Mouse (Mus musculus) kidney, adult 2 months (tissue): Measurements from ENCODE around the gene Slc7a10. TPM values are rescaled to one million over a fixed set of nuclear protein-coding genes. Genes with fewer than 3 reads are reported as not detected.

Experiments used
- DNase-seq: peaks from one replicate; pipeline ENCODE4 v3.0.0; 2021
- H3K27ac ChIP-seq: fragments of 200-500 bp; 2 replicates; pipeline ENCODE4 v1.5.1; 2012; ENCODE audit warnings: low read depth, low read length, control low read depth, inconsistent platforms; ENCODE audit not compliant: insufficient read depth
- H3K27me3 ChIP-seq: fragments of 200-500 bp; replicated peaks from 2 replicates; pipeline ENCODE4 v1.6.1; 2012; ENCODE audit warnings: mild to moderate bottlenecking, moderate library complexity, low read length, inconsistent platforms; ENCODE audit not compliant: control insufficient read depth, insufficient read depth
- H3K36me3 ChIP-seq: fragments of 200-500 bp; 2 replicates; pipeline ENCODE4 v1.6.1; 2012; ENCODE audit warnings: mild to moderate bottlenecking, moderate library complexity, low read length, inconsistent platforms; ENCODE audit not compliant: control insufficient read depth, insufficient read depth
- H3K4me1 ChIP-seq: fragments of 200-500 bp; 2 replicates; pipeline ENCODE4 v1.6.1; 2011; ENCODE audit warnings: low read length; ENCODE audit not compliant: control insufficient read depth, insufficient read depth
- H3K4me3 ChIP-seq: fragments of 200-500 bp; 2 replicates; pipeline ENCODE4 v1.5.1; 2011; ENCODE audit warnings: mild to moderate bottlenecking, low read depth, low read length, control low read depth; ENCODE audit not compliant: insufficient read depth
- CTCF ChIP-seq: fragments of 200-500 bp; conservative IDR thresholded peaks from 2 replicates; pipeline ENCODE4 v1.5.1; 2011; ENCODE audit warnings: low read depth, mild to moderate bottlenecking, control low read depth, low read length, moderate library complexity, mixed read lengths; ENCODE audit not compliant: insufficient read depth, insufficient read length
- POLR2A ChIP-seq: fragments of 200-500 bp; IDR thresholded peaks from one replicate; pipeline ENCODE4 v1.6.1; 2011; ENCODE audit warnings: low read depth, low read length, control low read depth
- WGBS: fragments of 180-500 bp; shearing (Covaris S2); methylation state at CpG from one replicate; pipeline ENCODE4 v1.1.7; 2018; 5-methylcytosine and 5-hydroxymethylcytosine counted together
- polyA plus RNA-seq: library from polyadenylated mRNA; depleted of rRNA; stranded (reverse); fragments of >200 nt; gene quantifications from 2 replicates; pipeline ENCODE4 v1.2.3, GENCODE M21; 2012

Slc7a10 gene
- polyA plus RNA-seq, 1 experiment: 2.5 TPM

DNA sequence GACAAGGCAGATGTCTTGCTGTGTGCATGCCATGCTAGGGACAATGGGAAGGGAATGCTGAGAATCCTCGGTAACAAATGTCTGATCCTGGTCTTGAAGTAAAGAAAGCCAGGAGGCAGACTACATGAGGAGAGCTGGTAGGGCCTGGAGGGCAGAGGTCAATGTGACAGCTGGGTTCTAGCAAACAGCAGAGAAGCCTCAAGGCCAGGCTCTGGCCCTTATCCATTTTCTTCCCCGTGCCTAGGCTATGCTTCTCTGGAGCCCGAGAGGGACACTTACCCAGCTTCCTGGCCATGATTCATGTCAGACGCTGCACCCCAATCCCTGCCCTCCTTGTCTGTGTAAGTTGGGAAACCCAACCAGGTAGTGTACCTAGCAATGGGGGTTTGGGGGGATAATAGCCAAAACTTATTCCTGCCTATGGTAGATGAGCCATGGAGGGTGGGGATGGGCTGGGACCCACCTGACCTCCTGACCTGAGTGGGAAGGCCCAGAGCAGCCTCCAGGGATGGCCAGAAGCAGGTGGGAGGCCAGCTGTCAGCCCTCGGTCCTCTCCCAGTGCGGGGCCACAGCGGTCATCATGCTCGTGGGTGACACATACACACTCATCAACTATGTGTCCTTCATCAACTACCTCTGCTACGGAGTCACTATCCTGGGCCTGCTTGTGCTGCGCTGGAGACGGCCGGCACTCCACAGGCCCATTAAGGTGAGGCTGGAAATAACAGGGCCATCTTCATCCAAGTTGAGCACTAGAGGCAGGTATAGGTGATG is 13.0 kb downstream of the Slc7a10 start:
- 85% methylated on average over 12 of the region's 12 CpGs for WGBS
- H3K36me3 ChIP-seq: no peaks in the 10 kb centered on the region
- TF ChIP-seq CTCF: no peak
- TF ChIP-seq POLR2A: no peak
- no peaks in the 10 kb centered on the region for H3K4me1 ChIP-seq
- H3K27ac ChIP-seq: no peak overlapping the region
- H3K4me3 ChIP-seq: no peak overlapping the region
- no peaks in the 10 kb centered on the region for H3K27me3 ChIP-seq
- no peak for DNase-seq

- no peaks in the 10 kb centered on the region for H3K36me3 ChIP-seq
Observed at GRCm38 (mm10) chr7:35199755-35200154, 13.6 kb downstream of the Slc7a10 start.

GRCm38 (mm10) chr7:35211791-35212190 is 25.6 kb downstream of the Slc7a10 start:
- Histone ChIP-seq H3K27ac (no peak overlapping the region), H3K4me1 (peaks cover 4% of the 10 kb centered on the region; the same call in 1 of the 2 replicates), H3K27me3 (no peaks in the 10 kb centered on the region), H3K36me3 (no peaks in the 10 kb centered on the region), H3K4me3 (no peak overlapping the region)
- DNase-seq: no peak
- WGBS: 91% methylated on average over 4 of the region's 4 CpGs
- TF ChIP-seq CTCF: no peak

More at GRCm38 (mm10) chr7:35199755-35200154, 13.6 kb downstream of the Slc7a10 start:
- Histone ChIP-seq H3K4me3 (no peak overlapping the region), H3K27ac (no peak overlapping the region), H3K4me1 (no peaks in the 10 kb centered on the region), H3K27me3 (no peaks in the 10 kb centered on the region)
- TF ChIP-seq CTCF (no peak), POLR2A (no peak)
- no peak for DNase-seq

GRCm38 (mm10) chr7:35214442-35215222 is 28.4 kb downstream of the Slc7a10 start:
- no peaks in the 10 kb centered on the region for H3K36me3 ChIP-seq
- DNase-seq: no peak
- H3K27me3 ChIP-seq: no peaks in the 10 kb centered on the region
- peaks cover 4% of the 10 kb centered on the region; the same call in 1 of the 2 replicates for H3K4me1 ChIP-seq
- no peak for TF ChIP-seq CTCF
- no peak for TF ChIP-seq POLR2A
- no peak overlapping the region for H3K27ac ChIP-seq
- H3K4me3 ChIP-seq: peak overlapping the region; percentile 44
- 7% methylated on average over 79 of the region's 79 CpGs for WGBS

DNA sequence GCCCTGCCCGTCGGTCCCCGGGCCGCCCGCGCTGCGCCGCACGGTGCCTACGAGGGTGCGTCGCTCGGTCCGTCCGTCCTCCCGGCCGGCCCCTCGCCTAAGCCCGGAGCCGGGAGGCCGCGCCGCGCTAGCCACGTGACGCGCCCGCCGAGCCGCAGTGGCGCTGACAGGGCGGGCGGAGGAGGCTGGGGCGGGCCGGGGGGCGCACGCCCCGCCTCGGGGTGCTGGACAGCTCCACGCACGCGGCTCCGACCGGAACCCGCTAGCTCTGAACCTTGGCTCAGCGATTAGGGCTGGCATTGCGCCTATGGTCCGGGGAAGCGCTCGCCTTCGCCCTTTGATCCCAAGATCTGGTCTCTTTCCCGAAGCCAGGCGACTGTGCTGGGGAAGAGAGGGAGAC is 29.0 kb downstream of the Slc7a10 start, which contains the start of gene Lrp3:
Lrp3 (minus strand) TSS at position 274 of the 400 bp plus-strand sequence.
- under 1% methylated on average over 52 of the region's 53 CpGs for WGBS
- Histone ChIP-seq H3K4me3 (peak within 1 kb of the TSS; percentile 44), H3K4me1 (peaks cover 4% of the 10 kb centered on the region; the same call in 1 of the 2 replicates), H3K27me3 (no peaks in the 10 kb centered on the region), H3K36me3 (no peaks in the 10 kb centered on the region), H3K27ac (no peak within 1 kb of the TSS)
- peak; percentile 95 for DNase-seq
- TF ChIP-seq CTCF (no peak), POLR2A (no peak)

DNA sequence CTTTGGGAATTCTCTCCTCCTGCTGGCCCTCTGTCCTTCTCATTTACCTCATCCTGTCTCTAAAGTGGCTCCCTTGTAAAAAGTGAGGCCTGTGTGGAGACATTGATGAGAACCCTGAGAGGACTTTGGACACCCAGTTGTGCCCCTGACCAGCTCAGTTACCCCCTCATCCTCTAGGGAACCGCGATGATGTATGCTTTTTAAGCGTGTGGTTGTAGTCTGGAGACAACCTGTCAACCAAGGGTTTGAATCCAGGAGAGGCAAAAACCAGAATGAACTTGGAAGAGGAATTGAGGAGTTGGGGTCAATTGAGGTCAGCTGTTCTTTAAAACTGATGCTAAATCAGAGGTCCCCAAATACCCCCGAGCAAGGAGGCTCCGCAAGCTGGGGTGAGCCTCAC is 29.5 kb downstream of the Slc7a10 start:
- no peak for DNase-seq
- H3K4me3 ChIP-seq: peak overlapping the region; percentile 44
- 52% methylated on average over 5 of the region's 5 CpGs for WGBS
- TF ChIP-seq POLR2A (no peak), CTCF (no peak)
- H3K27me3 ChIP-seq: no peaks in the 10 kb centered on the region
- no peaks in the 10 kb centered on the region for H3K36me3 ChIP-seq
- H3K4me1 ChIP-seq: peaks cover 4% of the 10 kb centered on the region; the same call in 1 of the 2 replicates
- no peak overlapping the region for H3K27ac ChIP-seq

GRCm38 (mm10) chr7:35220694-35221365 is 34.6 kb downstream of the Slc7a10 start:
- no peaks in the 10 kb centered on the region for H3K27me3 ChIP-seq
- H3K4me3 ChIP-seq: no peak overlapping the region
- peak; percentile 72 for DNase-seq
- no peaks in the 10 kb centered on the region for H3K4me1 ChIP-seq
- TF ChIP-seq CTCF (no peak), POLR2A (no peak)
- H3K27ac ChIP-seq: peak overlapping the region; percentile 47; the same call in 1 of the 2 replicates
- no peaks in the 10 kb centered on the region for H3K36me3 ChIP-seq
- 55% methylated on average over 9 of the region's 9 CpGs for WGBS
